In genomic region chr11:106272644-106273310, GRCm38 (mm10) we compare ENCODE assay signal across 8 mouse cellular contexts. TPM values are rescaled to one million over a fixed set of nuclear protein-coding genes. Genes with fewer than 3 reads are reported as not detected.
DNase-seq lines count a peak whose midpoint lies in the region; ATAC-seq lines count a peak whose summit lies in the region.

Gene Smarcd2, minus strand, starts transcription at chr11:106272972.

- H3K9me3 ChIP-seq in heart, embryonic 13.5 days: no peaks in the 10 kb centered on the region
- H3K9me3 ChIP-seq in liver, embryonic 12.5 days (replicated peaks): no peaks in the 10 kb centered on the region
- H3K9me3 ChIP-seq in stomach, embryonic 15.5 days: no peaks in the 10 kb centered on the region

- peak; percentile 97 for ATAC-seq in heart, embryonic 13.5 days (ENCODE audit: extremely low read depth, insufficient number of reproducible peaks, low FRiP score, low TSS enrichment)
- ATAC-seq in liver, embryonic 12.5 days: peak; percentile 93
- ATAC-seq in stomach, embryonic 15.5 days (ENCODE audit: insufficient read depth, low FRiP score, low read depth): peak; percentile 92

- peak within 1 kb of the TSS; percentile 93 for H3K4me3 ChIP-seq in brown adipose tissue, adult 24 weeks (ENCODE audit: insufficient read depth, low read depth, low read length)
- peak within 1 kb of the TSS; percentile 87 for H3K4me3 ChIP-seq in heart, embryonic 13.5 days
- peak within 1 kb of the TSS; percentile 95 for H3K4me3 ChIP-seq in liver, embryonic 12.5 days
- peak within 1 kb of the TSS; percentile 83 for H3K4me3 ChIP-seq in stomach, embryonic 15.5 days (replicated peaks)

- peak within 1 kb of the TSS; percentile 91 for H3K27ac ChIP-seq in brown adipose tissue, adult 24 weeks (replicated peaks; ENCODE audit: low read depth, low read length)
- H3K27ac ChIP-seq in heart, embryonic 13.5 days (replicated peaks): peak within 1 kb of the TSS; percentile 92
- H3K27ac ChIP-seq in liver, embryonic 12.5 days: peak within 1 kb of the TSS; percentile 89
- H3K27ac ChIP-seq in stomach, embryonic 15.5 days: peak within 1 kb of the TSS; percentile 94

- H3K4me1 ChIP-seq in brown adipose tissue, adult 24 weeks (ENCODE audit: control insufficient read depth, insufficient read depth, insufficient read length, low read length): peaks cover 22% of the 10 kb centered on the region
- peaks cover 61% of the 10 kb centered on the region for H3K4me1 ChIP-seq in heart, embryonic 13.5 days
- H3K4me1 ChIP-seq in liver, embryonic 12.5 days: peaks cover 67% of the 10 kb centered on the region
- H3K4me1 ChIP-seq in stomach, embryonic 15.5 days: peaks cover 56% of the 10 kb centered on the region

- peaks cover 2% of the 10 kb centered on the region for H3K36me3 ChIP-seq in heart, embryonic 13.5 days
- peaks cover 13% of the 10 kb centered on the region; the same call in 1 of the 2 replicates for H3K36me3 ChIP-seq in liver, embryonic 12.5 days
- 0 out of 2 replicates have a peak, but pooled peaks cover 4% of the 10 kb centered on the region for H3K36me3 ChIP-seq in stomach, embryonic 15.5 days

- peak within 1 kb of the TSS; percentile 79 for H3K4me2 ChIP-seq in heart, embryonic 13.5 days
- H3K4me2 ChIP-seq in liver, embryonic 12.5 days: peak within 1 kb of the TSS; percentile 86
- peak within 1 kb of the TSS; percentile 86 for H3K4me2 ChIP-seq in stomach, embryonic 15.5 days

- peak; percentile 97 for DNase-seq in CD4-positive, CD25-positive, alpha-beta regulatory T cell, adult 2 months (ENCODE audit: low read depth, low spot score)
- DNase-seq in fat pad, adult 2 months (ENCODE audit: extremely low read depth, low read depth, low spot score): peak; percentile 82
- peak; percentile 100 for DNase-seq in kidney, postnatal 10 days
- peak; percentile 97 to 98 for DNase-seq in natural killer cell, adult 2 months (ENCODE audit: low spot score in 2 of 2)

- H3K27me3 ChIP-seq in heart, embryonic 13.5 days (replicated peaks): no peaks in the 10 kb centered on the region; the same call in 1 of the 2 replicates
- peaks cover 5% of the 10 kb centered on the region; the same call in 1 of the 2 replicates for H3K27me3 ChIP-seq in liver, embryonic 12.5 days (replicated peaks)
- no peaks in the 10 kb centered on the region for H3K27me3 ChIP-seq in stomach, embryonic 15.5 days (replicated peaks)

- peak within 1 kb of the TSS; percentile 98 for H3K9ac ChIP-seq in heart, embryonic 13.5 days
- H3K9ac ChIP-seq in liver, embryonic 12.5 days: peak within 1 kb of the TSS; percentile 96
- H3K9ac ChIP-seq in stomach, embryonic 15.5 days: peak within 1 kb of the TSS; percentile 100

- WGBS in heart, embryonic 13.5 days: under 1% methylated on average over 72 of the region's 72 CpGs
- WGBS in liver, embryonic 12.5 days (ENCODE audit: insufficient replicate concordance): under 1% methylated on average over 72 of the region's 72 CpGs
- WGBS in stomach, embryonic 15.5 days: under 1% methylated on average over 59 of the region's 72 CpGs

RNA-seq across cellular contexts. Expression of gene Smarcd2, which starts in this region (rescaled TPM):
- polyA plus RNA-seq in brown adipose tissue, adult 24 weeks (2012; ENCODE audit: insufficient read depth, insufficient read length, missing spikeins): 18.7 and 22.3 TPM in 2 replicates
- 17.9 and 20.4 TPM in 2 replicates for polyA plus RNA-seq in heart, embryonic 13.5 days (2015; fragmentation: Nextera tagmentation; extraction: Ambion mirVana)
- polyA plus RNA-seq in liver, embryonic 12.5 days (2016; fragmentation: Nextera tagmentation; extraction: Ambion mirVana): 52.4 and 55.2 TPM in 2 replicates
- 70.2 and 78.3 TPM in 2 replicates for polyA plus RNA-seq in stomach, embryonic 15.5 days (2015; fragmentation: Nextera tagmentation; extraction: Ambion mirVana)

Comparison
In these comparisons a context has a peak if more than half of its experiments do, and no peak if none do; other contexts are left out.
1. Peak in every context shown above with its lines: DNase-seq, ATAC-seq, H3K4me3 ChIP-seq and H3K27ac ChIP-seq.